Mouse (Mus musculus): ENCODE data around the gene Ninj2. TPM values are rescaled to one million over a fixed set of nuclear protein-coding genes. Genes with fewer than 3 reads are reported as not detected.

Gene Ninj2
- total RNA-seq, 2 experiments from 2014 or later: not detected

DNA sequence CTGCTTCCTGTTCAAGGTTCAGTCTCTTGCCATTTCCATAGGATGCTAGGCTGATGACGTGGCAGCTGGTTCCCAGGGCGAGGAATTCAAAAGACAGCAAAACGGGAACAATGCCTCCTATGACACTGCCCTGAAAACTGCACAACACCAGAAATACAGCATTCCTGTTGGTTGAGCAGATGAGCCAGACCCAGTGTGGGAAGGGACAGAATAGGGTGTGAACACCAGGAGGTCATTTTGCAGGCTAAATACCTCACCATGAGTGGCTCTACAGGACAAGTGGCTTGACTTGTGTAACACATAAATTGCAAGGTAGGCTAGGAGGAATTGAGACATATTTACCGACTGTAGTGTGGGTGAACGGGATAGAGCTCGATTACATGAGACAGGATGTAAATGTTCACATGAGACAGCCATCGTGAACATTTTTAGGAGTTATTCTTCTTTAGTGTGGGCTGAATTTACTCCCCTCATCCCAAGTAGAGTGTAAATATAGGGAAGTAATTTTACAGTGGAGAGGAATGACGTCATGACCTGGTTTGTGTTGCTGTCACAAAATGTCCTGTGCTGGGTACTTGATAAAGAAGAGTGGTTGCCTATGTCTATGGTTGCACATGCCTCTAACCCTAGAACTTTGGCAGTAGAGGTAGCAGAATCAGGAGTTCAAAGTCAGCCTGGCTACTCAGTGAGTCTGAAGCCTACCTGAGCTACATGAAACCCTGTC is 79.3 kb downstream of the Ninj2 start:
- intact Hi-C loops (cut with DNase I): no loop called here
- DNase-seq: no peak

DNA sequence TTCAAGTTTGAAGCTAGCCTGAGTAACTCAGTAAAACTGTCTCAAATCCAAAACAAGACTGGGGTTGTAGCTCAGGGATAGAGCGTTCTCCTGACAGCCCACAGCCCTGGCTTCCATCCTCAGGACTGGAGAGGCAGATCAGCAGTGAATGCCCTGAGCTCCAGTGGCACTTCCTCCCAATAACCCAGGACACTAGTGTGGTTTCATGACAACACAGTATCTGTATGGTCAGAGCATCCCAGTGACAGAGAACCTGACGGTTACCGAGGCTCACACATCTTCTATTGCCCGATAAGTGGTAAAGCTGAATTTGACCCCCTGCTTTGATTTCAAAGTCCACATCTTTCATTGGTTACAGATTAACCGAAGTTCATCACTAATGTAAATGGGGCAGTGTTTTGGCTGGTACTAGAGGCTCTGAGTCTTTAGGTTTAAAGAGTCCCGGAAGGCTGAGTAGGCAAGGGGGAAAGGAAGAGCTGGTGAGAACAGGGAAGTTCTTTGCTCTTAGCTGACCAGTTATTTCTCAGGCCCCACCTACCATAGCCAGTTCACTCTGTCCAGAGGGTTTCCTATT is 81.0 kb downstream of the Ninj2 start:
- intact Hi-C loops (cut with DNase I): no loop called here

DNA sequence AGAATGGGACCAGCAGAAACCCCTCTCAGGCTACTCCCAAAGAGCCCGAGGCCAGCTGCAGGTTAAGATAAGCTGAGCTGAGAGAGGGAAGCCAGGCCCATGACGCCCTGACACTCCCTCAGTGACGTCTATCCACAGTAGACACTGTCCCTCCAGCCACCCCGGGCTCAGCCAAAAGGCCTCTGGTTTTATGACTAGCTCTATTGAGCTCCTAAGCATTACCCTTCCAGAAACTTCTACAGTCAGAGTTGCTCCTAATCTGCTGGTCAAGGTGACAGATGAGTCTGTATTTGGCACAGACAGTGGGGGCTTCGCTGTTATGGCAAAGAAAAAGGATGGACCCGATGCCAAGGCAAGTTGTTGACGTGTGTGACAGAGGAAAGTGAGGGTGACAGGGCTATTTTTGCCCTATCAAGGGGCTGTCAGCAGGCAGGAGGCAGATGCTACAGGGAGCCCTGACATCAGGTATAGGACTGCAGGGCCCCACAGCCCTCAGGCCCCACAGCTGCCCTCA is 81.5 kb downstream of the Ninj2 start:
- intact Hi-C loops (cut with DNase I): no loop called here

More for the DNA sequence above, 81.0 kb downstream of the Ninj2 start:
- DNase-seq: no peak

DNA sequence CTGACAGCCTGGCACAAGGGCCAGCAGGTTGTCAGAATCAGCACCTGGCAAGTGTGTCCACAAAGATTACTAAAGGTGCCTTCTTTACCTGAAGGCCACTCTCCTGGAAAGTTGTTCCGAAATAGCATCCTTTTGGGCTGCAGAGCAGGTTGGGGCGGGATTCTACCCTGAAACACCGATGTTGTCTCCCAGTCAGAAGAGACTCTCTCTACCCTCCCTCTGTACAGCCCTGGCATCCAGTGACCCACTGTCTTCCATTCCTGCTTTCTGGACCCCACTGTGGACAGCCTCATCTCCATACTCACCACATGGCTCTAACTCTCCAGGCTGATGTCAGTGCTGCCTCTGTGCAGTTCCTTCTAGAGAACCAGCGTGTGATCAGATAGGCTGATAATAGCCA is 82.5 kb downstream of the Ninj2 start:
- intact Hi-C loops (cut with DNase I): no loop called here

More for the DNA sequence above, 81.5 kb downstream of the Ninj2 start:
- no peak for DNase-seq

DNA sequence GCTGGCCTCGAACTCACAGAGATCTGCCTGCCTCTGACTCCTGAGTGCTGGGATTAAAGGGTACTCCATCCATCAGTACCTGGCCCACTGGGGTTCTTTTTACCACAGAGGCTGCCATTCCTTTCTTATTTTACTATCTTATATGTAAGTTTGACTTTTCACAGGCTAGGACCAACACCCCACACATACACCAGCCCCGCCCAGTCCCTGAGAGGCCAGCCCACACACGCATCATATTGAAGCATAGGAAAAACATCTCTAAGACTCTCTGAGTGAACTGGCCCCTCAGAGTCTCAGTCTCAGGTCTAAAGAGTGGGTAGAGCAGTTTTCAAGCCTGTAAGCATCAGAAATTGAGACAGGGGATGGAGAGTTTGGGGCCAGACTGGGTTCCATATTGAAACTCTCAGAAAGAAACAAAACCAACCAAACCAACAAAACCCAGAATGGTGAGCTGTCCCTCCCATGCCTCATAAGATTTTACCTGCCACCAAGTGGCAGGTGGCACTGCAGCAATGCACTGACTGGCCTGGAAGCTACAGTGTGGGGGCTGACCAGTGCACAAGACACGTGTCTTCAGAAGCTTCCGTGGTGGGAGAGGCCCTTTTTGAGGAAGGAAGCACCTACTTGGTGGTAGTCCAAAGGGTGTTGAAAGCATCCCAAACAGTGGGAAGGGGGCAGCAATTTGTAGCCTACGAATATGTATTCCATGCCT is 86.0 kb downstream of the Ninj2 start:
- DNase-seq: no peak
- intact Hi-C loops (cut with DNase I): no loop called here

More for the DNA sequence above, 82.5 kb downstream of the Ninj2 start:
- DNase-seq: no peak

DNA sequence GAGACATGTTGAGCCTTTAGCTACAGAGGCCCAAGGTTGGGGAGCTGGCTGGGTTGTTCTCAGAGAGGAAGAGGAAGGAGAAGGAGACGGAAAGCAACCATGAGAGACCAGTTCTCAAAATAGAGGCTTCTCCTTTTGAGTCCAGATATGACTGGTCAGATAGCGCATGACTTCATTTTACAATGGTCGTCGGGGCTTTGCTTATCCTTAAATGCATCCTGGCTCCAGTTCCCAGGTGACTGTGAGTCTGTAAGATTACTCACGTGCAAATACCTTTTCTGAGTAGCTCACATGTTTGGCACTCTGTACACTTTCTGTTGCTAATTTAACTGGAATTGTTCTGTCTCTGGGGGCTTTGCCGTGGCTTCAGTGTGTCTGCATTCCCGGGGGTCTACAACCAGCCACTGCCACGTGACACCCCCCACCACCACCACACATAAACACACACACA is 86.6 kb downstream of the Ninj2 start:
- intact Hi-C loops (cut with DNase I): no loop called here
- DNase-seq: no peak

DNA sequence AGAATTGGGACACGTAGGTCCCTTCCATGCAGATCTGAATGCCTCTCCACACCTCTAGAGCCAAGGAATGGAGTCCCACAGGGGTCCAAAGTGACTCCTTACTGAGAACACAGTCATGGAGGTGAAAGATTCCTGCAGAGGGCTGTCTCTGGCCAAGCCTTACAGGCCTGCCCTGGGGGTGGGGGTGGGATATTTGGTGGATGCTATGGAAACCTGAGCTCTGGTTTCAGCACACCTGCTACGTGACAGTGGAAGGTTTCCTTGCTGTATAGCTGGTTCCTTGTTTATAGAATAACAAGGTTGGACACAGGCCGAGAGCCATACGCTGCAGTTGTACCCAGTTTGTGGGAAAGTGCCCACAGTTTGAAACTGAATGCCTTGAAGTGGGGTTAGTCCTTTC is 87.3 kb downstream of the Ninj2 start:
- intact Hi-C loops (cut with DNase I): no loop called here
- no peak for DNase-seq

DNA sequence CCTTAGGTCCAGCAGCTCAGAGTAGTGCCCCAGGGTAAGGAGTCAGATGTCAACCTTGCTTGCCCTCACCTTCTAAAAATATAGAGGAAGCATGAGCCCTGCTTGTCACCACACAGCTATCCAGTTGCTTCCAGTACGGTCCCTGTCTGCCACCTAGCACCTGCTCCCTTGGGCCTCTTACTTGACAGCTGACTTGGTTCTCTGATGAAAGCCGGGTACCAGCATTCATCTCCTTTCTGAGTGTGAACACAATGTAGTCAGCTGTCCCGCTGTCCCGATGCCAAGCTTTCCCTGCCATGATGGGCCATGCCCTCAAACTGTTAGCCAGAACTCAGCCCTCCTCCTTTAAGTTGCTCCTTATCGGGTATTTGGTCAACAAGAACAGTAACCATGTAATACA is 89.0 kb downstream of the Ninj2 start:
- intact Hi-C loops (cut with DNase I): no loop called here
- DNase-seq: no peak

DNA sequence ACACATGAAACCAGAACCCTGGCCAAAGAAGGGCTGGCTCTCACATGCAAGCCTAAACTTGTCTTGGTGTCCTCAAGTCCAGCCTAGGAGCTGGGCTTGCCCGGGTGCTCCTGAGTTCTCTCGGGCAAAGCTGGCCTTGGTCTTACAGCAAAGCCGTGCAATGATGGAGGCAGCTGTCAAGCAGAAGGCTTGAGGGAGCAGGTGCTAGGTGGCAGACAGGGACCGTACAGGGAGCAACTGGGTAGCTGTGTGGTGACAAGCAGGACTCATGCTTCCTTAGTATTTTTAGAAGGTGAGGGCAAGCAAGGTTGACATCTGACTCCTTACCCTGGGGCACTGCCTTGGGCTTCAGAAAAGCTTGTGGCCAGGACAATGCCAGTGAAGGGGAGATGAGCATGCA is 90.6 kb downstream of the Ninj2 start:
- intact Hi-C loops (cut with DNase I): no loop called here

DNA sequence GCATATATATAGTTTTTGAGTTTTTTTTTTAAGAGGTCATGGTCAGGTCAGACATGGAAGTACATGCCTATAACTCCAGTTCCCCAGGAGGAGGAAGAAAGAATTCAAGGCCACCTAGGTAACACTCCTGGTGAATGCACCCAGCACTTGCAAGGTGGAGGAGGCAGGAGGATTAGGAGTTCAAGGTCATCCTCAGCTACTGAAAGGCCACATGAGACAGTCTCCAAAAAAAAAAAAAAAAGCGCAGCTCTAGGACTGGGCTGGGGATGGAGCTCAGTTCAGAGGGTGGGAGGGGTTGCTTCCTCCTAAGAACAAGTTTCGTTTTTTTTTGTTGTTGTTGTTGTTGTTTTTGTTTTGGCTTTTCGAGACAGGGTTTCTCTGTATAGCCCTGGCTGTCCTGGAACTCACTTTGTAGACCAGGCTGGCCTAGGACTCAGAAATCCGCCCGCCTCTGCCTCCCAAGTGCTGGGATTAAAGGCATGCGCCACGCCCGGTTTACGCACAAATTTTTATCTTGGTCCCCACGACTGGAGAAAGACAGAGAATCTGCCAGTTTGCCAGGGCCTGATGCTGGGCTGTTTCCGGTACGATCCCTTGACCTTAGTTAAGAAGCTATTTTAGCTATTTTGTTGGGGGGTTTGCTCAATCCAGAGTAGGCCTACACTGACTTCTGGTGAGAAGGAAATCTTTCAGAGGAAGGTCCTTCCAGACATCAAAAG is 92.0 kb downstream of the Ninj2 start:
- intact Hi-C loops (cut with DNase I): no loop called here
- DNase-seq: no peak

More for the DNA sequence above, 90.6 kb downstream of the Ninj2 start:
- no peak for DNase-seq

DNA sequence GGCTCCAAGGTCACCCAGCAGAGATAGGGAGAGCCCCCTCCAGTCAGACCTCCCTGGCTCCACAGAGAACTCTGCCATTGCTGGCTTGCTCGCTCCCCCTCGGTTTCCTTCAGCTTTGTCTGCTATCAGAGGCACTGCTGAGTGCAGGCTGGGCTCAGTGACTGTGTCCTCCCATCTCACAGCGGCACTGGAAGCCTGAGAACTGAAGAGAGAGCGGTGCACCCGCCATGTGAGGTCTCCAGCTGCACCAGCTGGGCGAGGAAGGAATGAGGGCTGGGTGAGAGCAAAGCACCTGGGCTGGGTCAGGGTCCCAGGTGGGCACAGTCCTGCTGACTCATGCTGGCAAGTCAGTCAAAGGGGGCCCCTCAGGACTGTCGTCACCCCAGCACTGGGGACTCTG is 92.6 kb downstream of the Ninj2 start:
- intact Hi-C loops (cut with DNase I): no loop called here

DNA sequence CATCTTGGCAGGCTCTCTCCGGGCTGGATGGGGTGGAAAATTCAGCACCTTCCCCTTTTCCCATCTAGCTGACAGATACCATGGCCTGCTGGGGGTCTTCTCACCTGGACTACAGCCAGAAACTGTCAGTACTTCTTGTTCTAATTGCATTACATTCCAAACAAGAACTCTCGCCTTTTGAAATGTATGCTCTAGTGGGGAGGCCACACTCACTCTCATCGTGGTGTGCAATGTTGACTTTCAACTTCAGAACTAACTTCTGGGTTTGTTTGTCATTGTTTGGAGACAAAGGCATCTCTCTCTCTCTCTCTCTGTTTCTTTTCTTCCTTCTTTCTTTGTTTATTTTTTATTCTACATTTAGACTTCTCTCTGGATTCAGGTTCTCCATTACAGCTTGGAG is 93.4 kb downstream of the Ninj2 start:
- intact Hi-C loops (cut with DNase I): no loop called here
- no peak for DNase-seq

More for the DNA sequence above, 92.6 kb downstream of the Ninj2 start:
- no peak for DNase-seq

DNA sequence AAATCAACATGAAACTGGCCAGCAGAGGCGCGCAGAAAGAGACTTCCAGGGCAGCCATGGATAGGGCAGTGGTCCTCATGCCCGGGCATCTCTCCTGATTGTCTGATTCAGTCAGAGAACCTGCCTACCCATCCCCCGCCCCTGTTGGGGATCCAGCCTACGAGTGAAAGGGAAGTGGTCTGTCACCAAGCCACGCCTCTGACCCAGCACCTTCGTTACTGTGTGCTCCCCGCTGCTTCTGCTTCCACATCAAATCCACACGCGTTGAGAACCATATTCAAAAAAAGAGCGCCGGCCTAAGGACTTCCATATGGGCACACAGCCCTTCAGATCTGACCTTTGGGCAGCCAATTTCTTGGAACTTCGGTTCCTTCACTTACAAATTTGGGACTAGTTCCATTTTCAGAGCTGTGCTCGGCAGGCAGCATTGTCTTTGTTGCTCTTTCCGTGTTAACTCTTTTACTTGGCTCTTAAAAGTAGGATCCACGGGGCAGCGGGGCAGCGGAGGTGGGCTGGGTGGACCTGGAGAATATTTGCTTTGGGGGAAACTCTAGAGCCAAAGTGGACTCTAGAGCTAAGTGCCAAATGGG is 94.5 kb downstream of the Ninj2 start:
- DNase-seq: no peak
- intact Hi-C loops (cut with DNase I): no loop called here

DNA sequence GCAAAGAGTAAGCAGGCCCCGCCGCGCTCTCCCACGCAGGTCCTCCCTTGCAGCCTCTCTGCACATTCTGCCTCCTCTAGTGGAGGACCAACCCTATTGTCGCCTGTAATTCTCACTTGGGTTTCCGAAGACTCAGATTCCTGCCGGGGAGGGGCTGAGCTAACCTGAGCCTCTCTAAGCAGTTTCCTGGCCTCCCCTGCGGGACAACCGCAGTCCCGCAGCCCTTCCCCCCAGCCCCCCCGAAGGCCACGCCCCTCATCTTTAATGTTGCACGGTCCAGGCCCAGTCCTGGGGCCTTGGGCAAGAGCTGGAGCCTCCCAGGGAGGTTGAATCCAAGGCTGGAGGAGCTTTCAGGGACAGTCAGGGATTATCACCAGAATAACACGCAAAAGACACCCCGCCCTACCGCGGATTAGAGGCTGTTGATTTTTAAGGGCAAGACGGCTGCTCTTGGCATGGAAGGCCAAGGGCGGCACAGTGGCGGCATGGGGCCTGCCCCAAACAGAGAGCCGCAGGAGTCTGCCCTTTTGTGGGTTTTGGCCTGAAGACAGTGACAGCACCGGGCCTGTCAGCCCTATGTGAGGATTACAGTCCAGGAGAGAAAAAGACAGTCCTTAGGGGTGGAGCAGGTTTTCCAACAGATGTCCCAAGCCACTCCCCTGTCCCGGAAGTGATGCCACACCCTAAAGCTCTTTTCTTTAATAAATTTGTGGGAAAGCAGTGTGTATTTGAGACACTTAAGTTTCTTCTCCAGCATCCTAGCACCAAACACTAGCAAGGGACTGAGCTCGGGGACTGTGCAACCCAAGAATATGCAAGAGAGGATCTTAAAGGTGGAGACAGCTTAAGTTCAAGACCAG is 95.5 kb downstream of the Ninj2 start:
- intact Hi-C loops (cut with DNase I): no loop called here
- no peak for DNase-seq

DNA sequence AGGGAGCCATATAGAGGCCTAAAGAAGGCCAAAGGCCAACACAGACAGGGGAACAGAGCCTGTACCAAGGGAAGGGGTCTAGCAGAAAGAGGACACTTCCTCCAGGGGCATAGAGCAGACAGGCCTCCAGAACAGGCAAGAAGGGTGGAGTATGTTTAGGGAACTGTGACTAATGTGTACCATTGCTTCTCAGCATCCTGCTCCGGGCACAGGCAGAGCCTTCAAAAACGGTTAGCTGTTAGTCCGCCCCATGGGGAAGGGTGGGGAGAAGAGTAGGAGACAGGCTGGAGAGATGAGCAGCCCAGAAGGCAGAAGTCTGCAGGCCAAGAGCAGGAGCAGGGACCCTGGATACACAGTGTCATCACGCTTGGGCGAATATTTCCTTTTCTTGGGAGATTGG is 96.1 kb downstream of the Ninj2 start:
- DNase-seq: no peak
- intact Hi-C loops (cut with DNase I): no loop called here

DNA sequence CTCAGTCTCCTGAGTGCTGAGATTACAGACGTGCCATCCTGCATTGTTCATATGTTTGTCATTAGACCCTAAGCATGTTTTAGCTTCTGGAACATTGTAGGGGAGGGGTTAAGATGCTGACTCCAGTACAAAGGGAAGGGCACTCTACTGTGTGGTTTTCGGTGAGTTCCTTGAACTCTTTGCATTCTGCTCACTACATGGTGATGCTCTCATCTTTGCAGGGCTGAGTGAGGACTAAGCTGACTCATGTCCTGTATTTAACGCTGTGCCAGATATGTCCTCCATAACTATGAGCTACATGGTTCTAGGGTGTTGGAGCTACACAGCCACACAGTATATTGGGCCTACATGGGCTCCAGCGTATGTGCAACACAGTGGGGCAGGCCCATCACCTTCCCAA is 97.2 kb downstream of the Ninj2 start:
- DNase-seq: no peak
- intact Hi-C loops (cut with DNase I): loop anchor here (10.0 kb wide), 2 partner anchors 146 to 706 kb away; no protein-coding TSS in a partner anchor

DNA sequence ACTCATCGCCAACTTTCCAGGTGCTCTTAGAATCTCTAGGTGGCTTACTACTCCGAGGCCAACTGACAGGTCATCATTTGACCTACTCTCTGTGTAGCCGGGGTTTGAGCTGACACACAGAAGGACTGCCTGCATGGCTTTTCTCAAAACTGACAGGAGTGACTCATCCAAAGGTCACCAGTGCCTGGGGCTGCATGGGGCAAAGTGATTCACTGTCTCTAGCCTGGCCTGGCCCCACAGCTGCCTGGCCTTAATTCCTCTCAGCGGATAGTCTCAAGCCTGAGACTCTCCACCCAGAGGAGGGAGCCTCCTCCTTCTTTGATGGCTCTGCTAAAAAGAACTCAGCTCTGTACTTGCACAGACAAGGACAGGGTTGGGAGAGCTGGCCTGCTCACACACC is 97.8 kb downstream of the Ninj2 start:
- no peak for DNase-seq
- intact Hi-C loops (cut with DNase I): loop anchor here (10.0 kb wide), 2 partner anchors 146 to 706 kb away; no protein-coding TSS in a partner anchor

DNA sequence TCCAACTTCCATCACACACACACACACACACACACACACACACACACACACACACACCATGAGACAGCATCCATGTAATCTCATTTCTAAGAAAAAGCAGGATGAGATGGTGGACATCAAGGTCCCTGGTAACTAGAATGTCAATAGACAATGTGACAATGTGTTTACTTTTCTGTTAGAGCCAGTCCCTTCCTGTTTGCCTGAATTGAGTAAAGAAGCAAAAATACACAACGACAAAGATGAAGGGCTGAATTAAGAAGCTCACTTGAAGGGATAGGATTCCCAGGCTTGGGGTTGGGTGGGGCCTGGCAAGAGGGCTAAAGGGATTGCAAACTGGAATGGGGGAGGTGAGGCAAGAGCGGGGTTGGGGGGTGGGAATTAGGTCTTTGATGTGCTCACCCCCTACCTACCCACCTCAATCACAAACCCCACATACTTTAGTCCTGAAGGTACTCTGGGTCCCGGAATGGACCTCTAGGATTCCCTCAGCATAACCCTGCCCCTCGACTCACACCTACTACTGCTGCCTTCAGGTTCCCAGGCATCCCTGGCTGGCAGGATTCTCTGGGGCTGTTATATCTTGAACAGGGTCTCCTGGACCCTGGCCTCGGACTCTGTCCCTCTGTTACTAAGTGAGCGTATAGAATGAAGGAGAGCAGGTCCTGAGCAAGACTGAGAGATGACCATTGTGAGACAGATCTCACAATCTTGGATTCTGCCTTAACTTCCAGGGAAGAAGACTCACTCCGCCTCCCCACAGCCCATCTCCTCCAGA is 98.4 kb downstream of the Ninj2 start:
- intact Hi-C loops (cut with DNase I): loop anchor here (10.0 kb wide), 2 partner anchors 147 to 707 kb away; no protein-coding TSS in a partner anchor
- no peak for DNase-seq
